Mouse (Mus musculus): ENCODE results near the gene Nnmt. TPM values are rescaled to one million over a fixed set of nuclear protein-coding genes. Genes with fewer than 3 reads are reported as not detected.

The Nnmt gene
- polyA plus RNA-seq, 2 experiments from 2014 or later = not detected

DNA sequence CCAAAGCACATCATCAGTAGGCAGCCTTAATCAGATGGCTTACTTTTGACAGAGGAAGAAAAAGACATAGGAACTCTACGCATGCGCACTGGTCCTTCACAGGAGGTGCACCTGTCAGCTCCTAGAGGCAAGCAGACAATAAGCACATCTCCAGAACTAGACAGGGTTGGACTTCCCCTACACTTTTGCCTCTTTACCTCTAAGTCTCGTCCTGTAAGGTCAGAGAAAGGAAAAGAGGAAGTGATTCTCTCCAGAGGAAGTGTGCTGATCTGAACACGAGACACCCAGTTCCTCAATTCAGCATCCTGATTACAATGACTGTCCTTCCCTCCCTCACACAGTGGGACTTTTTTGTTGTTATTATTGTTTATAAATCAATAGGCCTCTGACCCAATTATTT, 46.3 kb downstream of the Nnmt start:
- ATAC-seq = peak; percentile 74

DNA sequence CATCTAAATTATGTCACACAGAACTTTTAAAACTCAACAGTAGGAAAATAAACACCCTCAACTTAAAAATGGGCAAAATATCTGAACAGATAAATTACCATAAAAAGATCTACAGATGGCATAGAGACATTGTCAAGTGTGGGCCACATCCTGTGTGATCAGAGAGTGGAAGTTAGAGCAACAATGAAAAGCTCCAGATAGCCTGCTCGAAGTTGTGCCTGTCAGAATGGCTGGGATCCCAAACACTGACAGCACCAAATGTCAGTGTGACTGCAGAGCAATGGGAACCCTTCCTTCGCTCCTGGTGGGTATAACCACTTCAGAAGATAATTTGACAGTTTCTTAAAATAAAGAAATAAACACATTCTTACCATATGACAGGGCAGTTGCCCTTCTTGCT, 55.9 kb downstream of the Nnmt start:
- peak; percentile 86 for ATAC-seq

DNA sequence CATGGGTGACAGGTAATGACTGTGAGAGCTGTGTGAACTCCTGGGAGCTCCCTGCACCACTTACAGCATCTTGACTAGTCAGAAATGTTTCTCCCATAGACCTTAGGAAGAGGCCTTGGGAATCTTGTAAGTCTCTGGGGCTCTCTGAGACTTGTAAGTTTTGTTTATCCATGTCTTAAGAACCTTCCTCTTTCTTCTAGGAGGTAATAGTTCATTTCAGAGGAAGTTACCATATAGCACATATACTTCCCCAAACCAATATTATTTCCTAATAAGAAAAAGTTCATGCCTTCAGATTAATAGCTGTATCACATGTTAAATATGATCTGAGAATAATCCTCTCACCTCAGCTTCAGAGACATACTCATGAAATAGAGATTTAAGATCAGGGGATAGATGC, 57.7 kb downstream of the Nnmt start:
- ATAC-seq = no peak

Other genes starting within 250 kb of the Nnmt start
- gene Rexo2, start 124.5 kb downstream of the Nnmt start, polyA plus RNA-seq (2017; shearing (Covaris generic)) = 100 to 1,000 TPM; 138 to 156 TPM
- gene Rbm7, start 109.9 kb downstream of the Nnmt start, polyA plus RNA-seq (2017; shearing (Covaris generic)) = 100 to 1,000 TPM; 139 to 156 TPM
- gene Gm5617, start 109.7 kb downstream of the Nnmt start, polyA plus RNA-seq (2017; shearing (Covaris generic)) = 10 to 100 TPM; 13.9 to 24.9 TPM
- gene Zbtb16, start 231.1 kb upstream of the Nnmt start, polyA plus RNA-seq (2017; shearing (Covaris generic)) = not detected